In the genomic region with DNA sequence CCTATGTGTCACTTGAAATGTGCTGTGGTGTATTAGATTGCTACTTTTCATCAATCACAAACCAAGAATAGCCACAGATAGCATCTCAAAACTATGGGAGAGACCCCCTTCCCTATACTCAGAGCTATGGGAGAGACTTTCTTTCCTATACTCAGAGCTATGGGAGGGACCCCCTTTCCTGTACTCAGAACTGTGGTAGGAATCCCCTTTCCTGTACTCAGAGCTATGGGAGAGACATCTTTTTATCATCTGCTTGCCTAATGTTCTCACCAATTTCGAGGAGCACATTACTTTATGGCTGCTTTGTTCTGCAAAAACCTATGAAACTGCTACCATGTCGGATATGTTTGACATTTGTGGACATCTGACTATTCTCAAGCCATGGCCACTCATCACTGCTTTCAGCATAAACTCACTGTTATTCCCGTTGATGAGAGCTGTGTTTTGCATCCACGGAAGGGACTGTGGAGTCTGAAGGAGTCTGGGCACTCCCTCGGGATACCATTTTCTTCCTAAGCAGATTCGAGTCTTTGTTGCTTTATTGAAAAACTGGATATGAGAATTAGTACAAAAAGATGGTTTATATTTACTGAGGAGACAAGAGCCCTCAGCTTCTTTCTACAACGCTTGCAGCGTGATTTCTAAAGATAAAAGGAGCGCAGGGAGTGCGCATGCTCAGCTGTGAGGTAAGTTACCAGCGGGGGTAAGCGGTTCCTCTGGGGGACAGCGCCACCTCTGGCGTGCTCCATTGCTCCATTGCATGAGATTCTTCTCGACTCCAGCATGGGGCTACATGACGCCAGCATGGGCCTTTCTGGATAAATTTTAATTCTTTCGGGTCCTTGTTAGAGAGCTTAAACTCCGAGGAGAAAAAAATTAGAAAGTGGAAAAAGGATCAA, we compare ENCODE assay signal across 8 mouse cellular contexts. TPM values are rescaled to one million over a fixed set of nuclear protein-coding genes. Genes with fewer than 3 reads are reported as not detected.
A peak's percentile ranks its signal among the peaks of the same experiment; 100 is the strongest.
DNase-seq lines count a peak whose midpoint lies in the region; ATAC-seq and TF ChIP-seq lines count a peak whose summit lies in the region.

No protein-coding gene starts in this region.

- peak overlapping the region; percentile 40 for H3K4me2 ChIP-seq in forebrain, embryonic 15.5 days (replicated peaks)

- H3K4me3 ChIP-seq in E14TG2a.4 (replicated peaks; ENCODE audit: low read length): no peak overlapping the region
- H3K4me3 ChIP-seq in forebrain, embryonic 15.5 days: peak overlapping the region; percentile 30
- peak overlapping the region; percentile 56 for H3K4me3 ChIP-seq in layer of hippocampus, adult 2 months
- peak overlapping the region; percentile 13 for H3K4me3 ChIP-seq in lung, adult 2 months (replicated peaks; ENCODE audit: extremely low read depth, low read depth, low read length)
- peak overlapping the region; percentile 23 for H3K4me3 ChIP-seq in olfactory bulb, adult 2 months (ENCODE audit: insufficient read depth, low read depth, low read length)

- intact Hi-C loops in heart, postnatal 25 days (cut with DNase I): loop anchor here (5.0 kb wide), 1 partner anchor 127 kb away; no protein-coding TSS in a partner anchor

- peak; percentile 44 for DNase-seq in heart, postnatal 25 days (ENCODE audit: low spot score)
- DNase-seq in layer of hippocampus, adult 2 months (ENCODE audit: low spot score in 2 of 2): peak; percentile 64 to 79
- peak; percentile 58 for DNase-seq in lung, adult 2 months
- DNase-seq in testis, postnatal 14 days (ENCODE audit: low spot score): peak; percentile 80

- peaks cover 84% of the 10 kb centered on the region for H3K4me1 ChIP-seq in E14TG2a.4 (replicated peaks; ENCODE audit: low read depth, low read length)
- peaks cover 6% of the 10 kb centered on the region; the same call in 1 of the 2 replicates for H3K4me1 ChIP-seq in forebrain, embryonic 15.5 days
- no peaks in the 10 kb centered on the region for H3K4me1 ChIP-seq in lung, adult 2 months (ENCODE audit: control insufficient read depth, insufficient read depth, low read length)
- no peaks in the 10 kb centered on the region for H3K4me1 ChIP-seq in olfactory bulb, adult 2 months (ENCODE audit: control insufficient read depth, insufficient read depth, low read length)

- no peaks in the 10 kb centered on the region for H3K27me3 ChIP-seq in E14TG2a.4 (ENCODE audit: insufficient read depth, low read length)
- H3K27me3 ChIP-seq in forebrain, embryonic 15.5 days: no peaks in the 10 kb centered on the region

- 29% methylated on average over 18 of the region's 18 CpGs for WGBS in forebrain, embryonic 15.5 days
- WGBS in lung, adult 2 months: 24% methylated on average over 18 of the region's 18 CpGs
- 22% methylated on average over 18 of the region's 18 CpGs for WGBS in olfactory bulb, adult 2 months

- H3K9ac ChIP-seq in forebrain, embryonic 15.5 days (replicated peaks): peak overlapping the region; percentile 37; the same call in 1 of the 2 replicates

- TF ChIP-seq POLR2A in lung, adult 2 months (IDR thresholded peaks at IDR 0.05; ENCODE audit: borderline replicate concordance, extremely low read depth, low read depth, low read length): no peak
- no peak for TF ChIP-seq POLR2A in olfactory bulb, adult 2 months (IDR thresholded peaks at IDR 0.05; ENCODE audit: insufficient read depth, low read depth, low read length)

- TF ChIP-seq CTCF in E14TG2a.4 (conservative IDR thresholded peaks at IDR 0.05; ENCODE audit: low read length): peak; percentile 68
- peak; percentile 83 for TF ChIP-seq CTCF in layer of hippocampus, adult 2 months (conservative IDR thresholded peaks at IDR 0.05)
- peak; percentile 83 for TF ChIP-seq CTCF in lung, adult 2 months (IDR thresholded peaks at IDR 0.05; ENCODE audit: insufficient read depth, low read length)
- TF ChIP-seq CTCF in olfactory bulb, adult 2 months (IDR thresholded peaks at IDR 0.05; ENCODE audit: insufficient read depth, low read depth, low read length): peak; percentile 80

- ATAC-seq in cerebellum, adult (ENCODE audit: insufficient number of reproducible peaks, low FRiP score, low TSS enrichment): peak; percentile 93
- ATAC-seq in forebrain, embryonic 15.5 days (replicated peaks): peak; percentile 76

- no peaks in the 10 kb centered on the region for H3K9me3 ChIP-seq in E14TG2a.4 (ENCODE audit: low read length)
- H3K9me3 ChIP-seq in forebrain, embryonic 15.5 days: no peaks in the 10 kb centered on the region

- H3K36me3 ChIP-seq in E14TG2a.4 (ENCODE audit: insufficient read depth, low read length): no peaks in the 10 kb centered on the region
- H3K36me3 ChIP-seq in forebrain, embryonic 15.5 days: no peaks in the 10 kb centered on the region

- H3K27ac ChIP-seq in forebrain, embryonic 15.5 days (replicated peaks): peak overlapping the region; percentile 36; the same call in 1 of the 2 replicates
- peak overlapping the region; percentile 80 for H3K27ac ChIP-seq in layer of hippocampus, adult 2 months
- H3K27ac ChIP-seq in olfactory bulb, adult 2 months (ENCODE audit: insufficient read depth, low read depth, low read length): 0 out of 2 replicates have a peak overlapping the region, but pooled peaks have one; percentile 35

RNA-seq across cellular contexts. Expression of a gene that starts 14.7 kb away (rescaled TPM):
- polyA plus RNA-seq in forebrain, embryonic 15.5 days (2015; fragmentation: Nextera tagmentation; extraction: Ambion mirVana): 52.9 and 61.7 TPM in 2 replicates
- 10 to 100 TPM; 10.2 to 11.3 TPM for total RNA-seq in heart, postnatal 25 days (2021)
- 100 to 1,000 TPM in 1 of 2 experiments, 10 to 100 TPM in 1; 98.0 to 103 TPM for total RNA-seq in layer of hippocampus, adult 2 months (2021)
- polyA plus RNA-seq in lung, adult 2 months (2012; rRNA removed): 2.6 and 4.0 TPM in 2 replicates
- polyA plus RNA-seq in olfactory bulb, adult 2 months (2012; ENCODE audit: insufficient read depth, insufficient read length, low replicate concordance, missing spikeins): not detected in 2 replicates

RNA-seq across cellular contexts. Expression of a gene that starts 38.8 kb away (rescaled TPM):
- 585 and 608 TPM in 2 replicates for polyA plus RNA-seq in forebrain, embryonic 15.5 days (2015; fragmentation: Nextera tagmentation; extraction: Ambion mirVana)
- total RNA-seq in heart, postnatal 25 days (2021): 10 to 100 TPM; 64.6 to 73.5 TPM
- total RNA-seq in layer of hippocampus, adult 2 months (2021): 100 to 1,000 TPM; 139 to 149 TPM
- polyA plus RNA-seq in lung, adult 2 months (2012; rRNA removed): 5.1 and 9.7 TPM in 2 replicates
- 577 TPM in 1 of 2 replicates, not detected in the other for polyA plus RNA-seq in olfactory bulb, adult 2 months (2012; ENCODE audit: insufficient read depth, insufficient read length, low replicate concordance, missing spikeins)

RNA-seq across cellular contexts. Expression of a gene that starts 39.3 kb away (rescaled TPM):
- 1,746 and 1,773 TPM in 2 replicates for polyA plus RNA-seq in forebrain, embryonic 15.5 days (2015; fragmentation: Nextera tagmentation; extraction: Ambion mirVana)
- total RNA-seq in heart, postnatal 25 days (2021): 100 to 1,000 TPM; 387 to 461 TPM
- total RNA-seq in layer of hippocampus, adult 2 months (2021): 100 to 1,000 TPM; 499 to 537 TPM
- polyA plus RNA-seq in lung, adult 2 months (2012; rRNA removed): 45.4 and 73.2 TPM in 2 replicates
- 1,128 and 1,550 TPM in 2 replicates for polyA plus RNA-seq in olfactory bulb, adult 2 months (2012; ENCODE audit: insufficient read depth, insufficient read length, low replicate concordance, missing spikeins)

Comparison
In these comparisons a context has a peak if more than half of its experiments do, and no peak if none do; other contexts are left out.
1. RNA of a gene that starts 38.8 kb away (polyA plus RNA-seq): 585 to 608 TPM in forebrain, embryonic 15.5 days and 577 TPM in olfactory bulb, adult 2 months; 5.1 to 9.7 TPM in lung, adult 2 months; every median in the first group is over 10 times any median in the second.
2. RNA of a gene that starts 39.3 kb away (polyA plus RNA-seq): 1,746 to 1,773 TPM in forebrain, embryonic 15.5 days and 1,128 to 1,550 TPM in olfactory bulb, adult 2 months; 45.4 to 73.2 TPM in lung, adult 2 months; every median in the first group is over 10 times any median in the second.
3. Peak in every context shown above with its lines, with median percentiles within 50 percentile points of each other: CTCF ChIP-seq, H3K27ac ChIP-seq and DNase-seq.